Mouse (Mus musculus) heart, embryonic 14.5 days (tissue): Measurements from ENCODE around the gene Katnal1. TPM values are rescaled to one million over a fixed set of nuclear protein-coding genes. Genes with fewer than 3 reads are reported as not detected.

Experiments used
- ATAC-seq: fragments of 200-750 bp; cut with Nextera tagmentation; 2 replicates; pipeline ENCODE4 v1.8.0; 2017; ENCODE audit warnings: low read depth, moderate TSS enrichment; ENCODE audit not compliant: insufficient number of reproducible peaks, insufficient read depth, low FRiP score
- H3K27ac ChIP-seq, 2 experiments: fragments of 200-500 bp in 1 of 2; fragments of 300-500 bp in 1 of 2; sonication (generic) in 1 of 2; replicated peaks in 1 of 2; 2 replicates each; pipeline ENCODE4 v1.5.1; 2012 to 2014; ENCODE audit warnings: low read depth in 2 of 2, low read length in 2 of 2, control low read depth in 1 of 2, mild to moderate bottlenecking in 1 of 2, mixed read lengths in 1 of 2; ENCODE audit not compliant: control insufficient read depth in 1 of 2, insufficient read depth in 1 of 2
- H3K27me3 ChIP-seq: fragments of 300-500 bp; sonication (generic); 2 replicates; pipeline ENCODE4 v1.6.1; 2014; ENCODE audit warnings: mild to moderate bottlenecking, low read length, control low read depth; ENCODE audit not compliant: control insufficient read depth, insufficient read depth
- H3K36me3 ChIP-seq: fragments of 300-500 bp; sonication (generic); 2 replicates; pipeline ENCODE4 v1.6.1; 2014; ENCODE audit warnings: mild to moderate bottlenecking, control low read depth, low read length, mixed read lengths; ENCODE audit not compliant: control insufficient read depth, insufficient read depth
- H3K4me1 ChIP-seq, 2 experiments: fragments of 200-500 bp in 1 of 2; fragments of 300-500 bp in 1 of 2; sonication (generic) in 1 of 2; 2 replicates each; pipeline ENCODE4 v1.6.1; 2012 to 2014; ENCODE audit warnings: low read length in 2 of 2, control low read depth in 1 of 2, mixed read lengths in 1 of 2; ENCODE audit not compliant: control insufficient read depth in 2 of 2, insufficient read depth in 2 of 2
- H3K4me2 ChIP-seq: fragments of 300-500 bp; sonication (generic); 2 replicates; pipeline ENCODE4 v1.6.1; 2014; ENCODE audit warnings: mild to moderate bottlenecking, low read length
- H3K4me3 ChIP-seq, 2 experiments: fragments of 200-500 bp in 1 of 2; fragments of 300-500 bp in 1 of 2; sonication (generic) in 1 of 2; 2 replicates each; pipeline ENCODE4 v1.5.1; 2012 to 2014; ENCODE audit warnings: low read length in 2 of 2, mild to moderate bottlenecking in 2 of 2, control low read depth in 1 of 2, low read depth in 1 of 2, moderate library complexity in 1 of 2; ENCODE audit not compliant: control insufficient read depth in 1 of 2, insufficient read depth in 1 of 2
- H3K9ac ChIP-seq: fragments of 300-500 bp; sonication (generic); 2 replicates; pipeline ENCODE4 v1.6.1; 2014; ENCODE audit warnings: mild to moderate bottlenecking, low read length
- H3K9me3 ChIP-seq: fragments of 300-500 bp; sonication (generic); 2 replicates; pipeline ENCODE4 v1.6.1; 2016; ENCODE audit warnings: low read length, control low read depth; ENCODE audit not compliant: control insufficient read depth
- WGBS: fragments of 180-500 bp; shearing (Covaris S2); extraction: QIAGEN DNeasy Blood & Tissue Kit; methylation state at CpG from one replicate; pipeline ENCODE4 v1.1.7; 2014; 5-methylcytosine and 5-hydroxymethylcytosine counted together
- polyA plus RNA-seq: library from polyadenylated mRNA; unstranded; fragments of >200 nt; fragmentation: Nextera tagmentation; extraction: Ambion mirVana; gene quantifications from 2 replicates; pipeline ENCODE4 v1.2.1, GENCODE M21; 2014

Katnal1 gene
- polyA plus RNA-seq: 12.3 and 15.6 TPM in 2 replicates

DNA sequence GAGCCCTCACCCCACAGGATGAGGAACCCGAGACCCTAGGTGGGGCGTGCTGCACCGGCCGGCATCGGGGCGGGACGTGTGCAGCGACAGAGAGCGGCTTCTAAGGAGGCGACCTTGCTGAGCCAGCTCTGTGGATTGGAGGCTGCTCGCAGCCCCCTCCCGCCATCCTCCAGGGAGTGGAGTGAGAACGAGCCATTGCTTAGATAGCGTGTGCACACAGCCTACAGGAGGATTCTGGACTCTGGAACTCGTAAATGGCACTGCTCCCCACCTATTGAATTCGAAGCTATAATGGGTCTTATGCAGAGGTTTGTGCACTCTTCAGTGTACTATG lies at the start of gene Katnal1:
Katnal1 (minus strand) TSS at position 205 of the 334 bp plus-strand sequence.
- no peaks in the 10 kb centered on the region for H3K27me3 ChIP-seq
- H3K36me3 ChIP-seq: peaks cover 9% of the 10 kb centered on the region
- H3K9ac ChIP-seq: peak within 1 kb of the TSS; percentile 89
- no peak for ATAC-seq
- H3K4me2 ChIP-seq: peak within 1 kb of the TSS; percentile 85
- 0 out of 2 replicates have a peak, but pooled peaks cover 3% of the 10 kb centered on the region for H3K9me3 ChIP-seq
- peak within 1 kb of the TSS; percentile 81 to 90 for H3K27ac ChIP-seq
- 1% methylated on average over 16 of the region's 16 CpGs for WGBS
- H3K4me3 ChIP-seq: peak within 1 kb of the TSS; percentile 82 to 89
- peaks cover 0 to 12% of the 10 kb centered on the region in 2 experiments; a peak in 3 of 4 replicates for H3K4me1 ChIP-seq

DNA sequence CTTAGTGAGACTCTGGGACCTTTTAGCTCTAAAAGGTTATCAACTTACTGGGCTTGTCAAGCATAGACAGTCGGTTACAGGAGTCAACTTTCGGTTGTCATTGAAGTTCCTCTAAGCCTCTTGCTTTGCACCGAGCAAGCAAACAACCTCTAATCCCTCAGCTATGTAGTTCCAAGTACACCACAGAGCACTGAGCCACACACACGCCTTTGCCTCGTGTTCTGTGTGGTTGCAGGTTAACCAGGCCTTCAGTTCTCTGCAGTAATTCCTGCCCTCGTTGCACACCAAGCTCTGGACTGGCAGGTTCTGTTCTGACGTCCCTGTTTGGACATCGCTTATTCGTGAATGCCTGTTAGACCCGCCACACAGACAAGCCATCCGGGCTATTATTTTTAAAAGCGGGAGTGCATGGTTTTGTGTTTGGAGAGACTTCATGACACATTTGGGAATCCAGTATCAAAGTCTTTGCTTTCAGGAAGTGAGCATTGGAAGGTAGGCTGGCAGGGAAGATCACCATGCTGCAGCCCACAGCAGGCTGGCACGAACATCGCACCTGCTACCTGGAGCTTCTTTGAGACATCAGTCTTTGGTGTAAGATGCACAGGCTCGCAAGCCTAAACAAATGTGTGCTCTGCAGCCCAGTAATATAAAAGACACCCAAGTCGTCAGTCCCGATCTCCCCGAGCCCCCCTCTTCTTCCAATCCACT lies 49.5 kb upstream of the Katnal1 start:
- 0 out of 2 replicates have a peak overlapping the region, but pooled peaks have one; percentile 6 for H3K9ac ChIP-seq
- H3K4me1 ChIP-seq: peaks cover 14 to 15% of the 10 kb centered on the region in 2 experiments
- H3K9me3 ChIP-seq: peaks cover 3% of the 10 kb centered on the region; the same call in 1 of the 2 replicates
- H3K4me2 ChIP-seq: peak overlapping the region; percentile 11; the same call in 1 of the 2 replicates
- no peak overlapping the region for H3K4me3 ChIP-seq
- H3K36me3 ChIP-seq: no peaks in the 10 kb centered on the region
- H3K27me3 ChIP-seq: no peaks in the 10 kb centered on the region
- no peak for ATAC-seq
- H3K27ac ChIP-seq: peak overlapping the region; percentile 75 to 87
- WGBS: 58% methylated on average over 18 of the region's 18 CpGs

DNA sequence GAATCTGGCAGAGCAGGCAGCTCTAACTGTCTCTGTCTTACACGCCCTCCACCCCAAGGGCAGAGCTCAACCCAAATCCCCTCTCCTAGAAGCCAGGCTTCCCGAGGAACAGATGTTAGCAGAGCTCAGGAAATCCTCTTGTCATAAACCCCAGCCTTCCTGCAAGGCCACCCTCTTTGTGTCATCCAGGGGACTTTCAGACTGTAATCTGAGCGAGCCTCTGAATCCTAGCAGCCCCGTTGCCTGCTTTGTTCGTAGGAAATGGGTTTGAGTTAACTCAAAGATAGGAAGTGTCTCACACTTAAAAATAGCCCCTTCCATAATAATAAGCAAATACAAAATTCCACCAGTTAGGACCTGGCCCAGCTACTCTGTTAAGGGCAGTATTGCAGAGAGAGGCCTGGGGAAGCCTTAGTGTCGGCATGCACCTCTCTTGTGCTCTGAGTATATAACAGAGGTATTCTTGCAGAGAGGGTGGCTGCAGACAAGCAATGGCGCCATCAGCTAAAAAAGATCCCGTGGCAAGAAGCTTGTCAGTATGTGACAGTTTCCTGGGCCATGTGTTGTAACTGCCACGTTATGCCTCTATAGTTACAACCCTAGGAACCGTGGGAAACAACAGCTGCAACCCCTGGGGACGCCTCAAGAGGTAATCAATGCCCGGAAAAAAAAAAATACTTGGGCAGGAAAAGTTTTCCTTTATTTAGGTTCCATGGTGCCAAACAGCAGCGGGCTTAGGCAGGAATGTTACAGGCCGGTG lies 48.8 kb upstream of the Katnal1 start:
- peak overlapping the region; percentile 11; the same call in 1 of the 2 replicates for H3K4me2 ChIP-seq

DNA sequence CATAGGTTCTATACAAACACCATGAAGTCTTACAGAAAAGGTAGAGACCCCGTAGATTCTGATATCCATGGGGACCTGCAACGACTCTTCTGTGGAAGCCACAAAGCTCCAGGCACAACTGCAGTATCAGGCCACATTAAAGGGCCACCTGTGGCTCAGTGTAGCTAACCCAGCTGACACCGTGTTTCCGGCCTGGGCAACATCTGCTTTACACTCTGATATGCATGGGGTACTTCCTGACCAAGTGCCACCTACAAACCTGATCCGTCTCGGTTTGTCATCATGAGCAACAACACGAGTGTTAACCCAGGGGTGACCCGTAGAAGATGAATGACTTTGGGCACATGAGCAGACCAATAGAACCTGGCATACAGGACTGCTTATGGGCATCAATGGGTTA lies 47.8 kb upstream of the Katnal1 start:
- H3K27ac ChIP-seq: no peak overlapping the region
- WGBS: 89% methylated on average over 8 of the region's 8 CpGs

More for the DNA sequence above, 48.8 kb upstream of the Katnal1 start:
- H3K9ac ChIP-seq: peak overlapping the region; percentile 25; the same call in 1 of the 2 replicates
- H3K27me3 ChIP-seq: no peaks in the 10 kb centered on the region
- 14% methylated on average over 14 of the region's 14 CpGs for WGBS
- peaks cover 18% of the 10 kb centered on the region in 2 experiments for H3K4me1 ChIP-seq
- H3K27ac ChIP-seq: peak overlapping the region; percentile 75 to 87
- no peaks in the 10 kb centered on the region for H3K36me3 ChIP-seq
- H3K9me3 ChIP-seq: no peaks in the 10 kb centered on the region
- ATAC-seq: no peak; the same call in 1 of the 2 replicates
- no peak overlapping the region for H3K4me3 ChIP-seq

DNA sequence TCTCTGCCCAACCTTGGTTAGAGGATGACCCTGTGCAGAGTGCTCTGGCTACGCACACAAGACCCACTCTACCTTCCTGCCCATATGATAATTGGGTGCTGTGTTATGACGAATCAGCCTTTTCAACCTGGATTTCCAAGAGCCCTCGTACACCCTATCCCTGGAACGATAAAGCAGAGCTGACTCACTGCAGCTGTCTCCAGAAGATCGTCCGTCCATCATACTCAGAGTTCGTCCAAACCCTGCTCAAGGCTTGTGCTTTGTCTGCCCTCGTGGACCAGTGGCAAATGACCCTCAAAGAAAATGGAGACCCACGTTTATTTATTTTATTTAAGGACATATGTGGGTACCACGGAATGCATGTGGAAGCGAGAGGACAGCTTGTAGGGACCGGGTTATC lies 45.9 kb upstream of the Katnal1 start:
- Histone ChIP-seq H3K27me3 (no peaks in the 10 kb centered on the region), H3K4me1 (peaks cover 18 to 19% of the 10 kb centered on the region in 2 experiments), H3K36me3 (no peaks in the 10 kb centered on the region), H3K9me3 (no peaks in the 10 kb centered on the region), H3K4me3 (no peak overlapping the region), H3K4me2 (no peak overlapping the region), H3K9ac (no peak overlapping the region), H3K27ac (no peak overlapping the region)
- 86% methylated on average over 12 of the region's 12 CpGs for WGBS
- no peak for ATAC-seq

More for the DNA sequence above, 47.8 kb upstream of the Katnal1 start:
- ATAC-seq: no peak
- no peak overlapping the region for H3K9ac ChIP-seq
- H3K4me1 ChIP-seq: peaks cover 18 to 19% of the 10 kb centered on the region in 2 experiments
- no peak overlapping the region for H3K4me3 ChIP-seq
- no peaks in the 10 kb centered on the region for H3K9me3 ChIP-seq
- H3K27me3 ChIP-seq: no peaks in the 10 kb centered on the region
- no peak overlapping the region for H3K4me2 ChIP-seq
- no peaks in the 10 kb centered on the region for H3K36me3 ChIP-seq

DNA sequence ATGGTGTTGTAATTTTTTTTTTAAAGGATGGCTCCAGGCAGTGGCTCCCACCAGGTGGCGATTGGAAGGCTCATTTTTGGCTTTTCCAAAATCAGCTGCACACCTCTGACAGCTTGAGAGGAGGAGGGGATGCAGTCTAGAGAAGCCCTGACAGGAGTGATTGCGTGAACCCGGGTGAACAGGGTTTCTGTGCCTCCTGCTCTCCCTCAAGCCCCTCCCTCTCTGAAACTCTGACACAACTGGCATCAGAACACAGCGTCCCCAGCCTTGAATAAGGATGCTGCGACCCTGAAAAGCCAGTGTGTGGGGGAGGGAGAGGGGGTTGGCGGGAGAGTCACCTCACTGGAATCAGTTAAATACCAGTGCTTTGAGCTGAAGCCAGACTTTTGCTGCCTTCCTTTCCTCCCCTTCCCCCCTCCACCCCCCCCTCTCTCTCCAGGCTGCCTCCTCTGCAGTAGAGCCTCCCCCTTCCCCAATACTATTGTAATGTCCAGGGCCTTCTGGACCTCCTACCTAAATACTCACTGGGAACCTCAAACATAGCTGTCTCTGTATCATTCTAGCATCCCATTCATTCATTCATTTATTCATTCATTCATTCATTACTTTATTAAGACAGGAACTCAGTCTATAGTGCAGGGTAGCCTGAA lies 44.0 kb upstream of the Katnal1 start:
- ATAC-seq: no peak
- H3K9me3 ChIP-seq: no peaks in the 10 kb centered on the region
- H3K36me3 ChIP-seq: no peaks in the 10 kb centered on the region
- H3K27ac ChIP-seq: no peak overlapping the region
- H3K9ac ChIP-seq: no peak overlapping the region
- no peak overlapping the region for H3K4me2 ChIP-seq
- no peaks in the 10 kb centered on the region for H3K27me3 ChIP-seq
- H3K4me3 ChIP-seq: no peak overlapping the region
- peaks cover 12 to 13% of the 10 kb centered on the region in 2 experiments for H3K4me1 ChIP-seq
- WGBS: 6% methylated on average over 6 of the region's 6 CpGs

DNA sequence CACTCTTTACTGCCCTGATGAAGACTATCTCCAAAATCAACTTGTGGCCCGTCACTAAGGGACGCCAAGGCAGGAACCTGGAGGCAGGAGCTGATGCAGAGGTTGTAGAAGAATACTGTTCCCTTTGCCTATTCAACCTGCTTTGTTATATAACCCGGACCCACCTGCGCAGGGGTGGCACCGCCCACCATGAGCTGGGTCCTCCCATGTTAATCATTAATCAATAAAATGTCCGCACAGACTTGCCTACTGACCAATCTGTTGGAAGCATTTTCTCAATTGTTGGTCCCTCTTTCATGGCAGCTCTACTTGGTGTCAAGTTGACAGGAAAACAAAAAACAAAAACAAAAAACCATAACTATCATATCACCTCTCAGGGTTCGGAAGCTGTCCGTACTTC lies 43.0 kb upstream of the Katnal1 start:
- no peaks in the 10 kb centered on the region for H3K36me3 ChIP-seq
- no peaks in the 10 kb centered on the region for H3K9me3 ChIP-seq
- H3K4me2 ChIP-seq: no peak overlapping the region
- no peak for ATAC-seq
- H3K4me3 ChIP-seq: no peak overlapping the region
- WGBS: 86% methylated on average over 8 of the region's 8 CpGs
- H3K9ac ChIP-seq: no peak overlapping the region
- H3K27ac ChIP-seq: no peak overlapping the region
- no peaks in the 10 kb centered on the region for H3K27me3 ChIP-seq
- peaks cover 4 to 6% of the 10 kb centered on the region in 2 experiments; a peak in 1 of 4 replicates for H3K4me1 ChIP-seq
